Mouse (Mus musculus) CH12.LX (cell line): ENCODE measurements at regions not wholly inside any gene's neighbourhood (a gene's known extent, or its start where the extent isn't known, plus 50 kb on each side); places are given as distances from the start of the nearest gene placed in this dataset.

Source experiments
- DNase-seq: peaks from one replicate; pipeline ENCODE4 v3.0.0-alpha.2; 2013; ENCODE audit errors: extremely low read depth
- H3K27ac ChIP-seq: 2 replicates; pipeline ENCODE4 v1.5.1; 2012; ENCODE audit warnings: low read depth, mild to moderate bottlenecking, control low read depth, moderate library complexity; ENCODE audit not compliant: insufficient read depth
- H3K27me3 ChIP-seq: replicated peaks from 2 replicates; pipeline ENCODE3; 2012; ENCODE audit warnings: inconsistent platforms
- H3K36me3 ChIP-seq, 2 experiments: replicated peaks in 1 of 2; 2 replicates each; pipeline versions ENCODE3 to v1.6.1; 2012; ENCODE audit warnings: inconsistent platforms in 1 of 2, low read length in 1 of 2, mild to moderate bottlenecking in 1 of 2, mixed read lengths in 1 of 2, moderate library complexity in 1 of 2; ENCODE audit not compliant: control insufficient read depth in 1 of 2, insufficient read depth in 1 of 2
- H3K4me1 ChIP-seq, 2 experiments: 2 replicates each; pipeline ENCODE4 v1.6.1; 2012; ENCODE audit warnings: inconsistent platforms in 1 of 2, moderate library complexity in 1 of 2; ENCODE audit not compliant: insufficient read depth in 2 of 2, control insufficient read depth in 1 of 2
- H3K4me2 ChIP-seq: 2 replicates; pipeline ENCODE4 v1.6.1; 2012; ENCODE audit warnings: low read depth, mild to moderate bottlenecking, control low read depth; ENCODE audit not compliant: poor library complexity, insufficient read depth, severe bottlenecking
- H3K4me3 ChIP-seq, 3 experiments: fragments of 150-350 bp in 1 of 3; sonication (generic) in 1 of 3; replicated peaks in 1 of 3; 2 replicates each; pipeline versions ENCODE3 to v1.5.1; 2011 to 2012; ENCODE audit warnings: low read depth in 2 of 3, low read length in 2 of 3, mild to moderate bottlenecking in 2 of 3, moderate library complexity in 2 of 3, control low read depth in 1 of 3, improper control_type of control experiment in 1 of 3, inconsistent platforms in 1 of 3, mixed read lengths in 1 of 3; ENCODE audit not compliant: poor library complexity in 1 of 3
- H3K79me2 ChIP-seq: replicated peaks from 2 replicates; pipeline ENCODE4 v1.6.1; 2012; ENCODE audit warnings: mild to moderate bottlenecking, moderate library complexity; ENCODE audit not compliant: control insufficient read depth, poor library complexity, insufficient read depth, severe bottlenecking; ENCODE audit errors: extremely low read depth
- H3K9ac ChIP-seq: 2 replicates; pipeline ENCODE4 v1.6.1; 2012; ENCODE audit warnings: low read depth, mild to moderate bottlenecking, control low read depth, moderate library complexity; ENCODE audit not compliant: insufficient read depth
- H3K9me3 ChIP-seq: replicated peaks from 2 replicates; pipeline ENCODE3; 2012; ENCODE audit warnings: low read length, inconsistent platforms, mixed read lengths
- BHLHE40 ChIP-seq: IDR thresholded peaks from 2 replicates; pipeline ENCODE4 v1.6.1; 2011; ENCODE audit warnings: mild to moderate bottlenecking, low read depth, low read length, improper control_type of control experiment
- CHD1 ChIP-seq: IDR thresholded peaks from 2 replicates; pipeline ENCODE4 v1.6.1; 2012; ENCODE audit warnings: low read depth, low read length, improper control_type of control experiment, inconsistent platforms
- CHD2 ChIP-seq: IDR thresholded peaks from 2 replicates; pipeline ENCODE4 v1.6.1; 2011; ENCODE audit warnings: low read length, improper control_type of control experiment
- CTCF ChIP-seq, 2 experiments: IDR thresholded peaks in 1 of 2; conservative IDR thresholded peaks in 1 of 2; 2 replicates each; pipeline ENCODE4 v1.5.1; 2011 to 2012; ENCODE audit warnings: low read depth in 2 of 2, low read length in 2 of 2, improper control_type of control experiment in 1 of 2, inconsistent platforms in 1 of 2, mild to moderate bottlenecking in 1 of 2, moderate library complexity in 1 of 2
- E2F4 ChIP-seq: IDR thresholded peaks from 2 replicates; pipeline ENCODE4 v1.6.1; 2011; ENCODE audit warnings: low read depth, low read length, improper control_type of control experiment; ENCODE audit not compliant: insufficient replicate concordance
- EP300 ChIP-seq: IDR thresholded peaks from 2 replicates; pipeline ENCODE4 v1.6.1; 2011; ENCODE audit warnings: low read length, improper control_type of control experiment
- ETS1 ChIP-seq: conservative IDR thresholded peaks from 2 replicates; pipeline ENCODE4 v1.6.1; 2012; ENCODE audit warnings: low read depth, mild to moderate bottlenecking, inconsistent platforms, low read length, improper control_type of control experiment, moderate library complexity
- IRF4 ChIP-seq: IDR thresholded peaks from 2 replicates; pipeline ENCODE4 v1.6.1; 2014; ENCODE audit warnings: low read depth, mild to moderate bottlenecking, inconsistent platforms, low read length, improper control_type of control experiment
- JUND ChIP-seq: conservative IDR thresholded peaks from 2 replicates; pipeline ENCODE4 v1.6.1; 2011; ENCODE audit warnings: low read depth, low read length, improper control_type of control experiment
- MAZ ChIP-seq: IDR thresholded peaks from 2 replicates; pipeline ENCODE4 v1.6.1; 2012; ENCODE audit warnings: low read depth, mild to moderate bottlenecking, inconsistent platforms, low read length, improper control_type of control experiment, moderate library complexity
- MXI1 ChIP-seq: IDR thresholded peaks from 2 replicates; pipeline ENCODE4 v1.6.1; 2011; ENCODE audit warnings: mild to moderate bottlenecking, low read depth, low read length, improper control_type of control experiment
- MYC ChIP-seq: IDR thresholded peaks from 2 replicates; pipeline ENCODE4 v1.6.1; 2011; ENCODE audit warnings: low read depth, mild to moderate bottlenecking, improper control_type of control experiment, low read length
- NRF1 ChIP-seq: IDR thresholded peaks from 2 replicates; pipeline ENCODE4 v1.6.1; 2014; ENCODE audit warnings: low read depth, mild to moderate bottlenecking, inconsistent platforms, low read length, improper control_type of control experiment, moderate library complexity
- PAX5 ChIP-seq: IDR thresholded peaks from 2 replicates; pipeline ENCODE4 v1.6.1; 2012; ENCODE audit warnings: low read length, inconsistent platforms, mixed read lengths
- POLR2A ChIP-seq: IDR thresholded peaks from 2 replicates; pipeline ENCODE4 v1.6.1; 2011; ENCODE audit warnings: low read depth, mild to moderate bottlenecking, improper control_type of control experiment, low read length
- POLR2AphosphoS2 ChIP-seq: IDR thresholded peaks from 2 replicates; pipeline ENCODE4 v1.6.1; 2011; ENCODE audit warnings: low read depth, low read length, improper control_type of control experiment
- RAD21 ChIP-seq: IDR thresholded peaks from 2 replicates; pipeline ENCODE4 v1.6.1; 2011; ENCODE audit warnings: low read depth, mild to moderate bottlenecking, low read length, improper control_type of control experiment, moderate library complexity
- SIN3A ChIP-seq: IDR thresholded peaks from 2 replicates; pipeline ENCODE4 v1.6.1; 2012; ENCODE audit warnings: low read length, improper control_type of control experiment, inconsistent platforms
- TBP ChIP-seq: conservative IDR thresholded peaks from 2 replicates; pipeline ENCODE4 v1.6.1; 2011; ENCODE audit warnings: low read depth, low read length, improper control_type of control experiment
- TCF12 ChIP-seq: IDR thresholded peaks from 2 replicates; pipeline ENCODE4 v1.6.1; 2014; ENCODE audit warnings: low read depth, mild to moderate bottlenecking, inconsistent platforms, low read length, improper control_type of control experiment
- USF2 ChIP-seq: conservative IDR thresholded peaks from 2 replicates; pipeline ENCODE4 v1.6.1; 2011; ENCODE audit warnings: low read depth, low read length, improper control_type of control experiment
- ZMIZ1 ChIP-seq: IDR thresholded peaks from 2 replicates; pipeline ENCODE4 v1.6.1; 2012; ENCODE audit warnings: low read depth, mild to moderate bottlenecking, inconsistent platforms, low read length, improper control_type of control experiment
- ZNF384 ChIP-seq: IDR thresholded peaks from 2 replicates; pipeline ENCODE4 v1.6.1; 2012; ENCODE audit warnings: low read depth, low read length, improper control_type of control experiment, inconsistent platforms
- dilution Hi-C: fragments of 300-500 bp; cut with MboI; formaldehyde crosslinking; loops from 2 replicates; pipeline ENCODE4 v1.14.3; 2020; ENCODE audit warnings: low sequenced_read_pairs; ENCODE audit not compliant: extremely low pct_unique_long_range_greater_than_20kb, extremely low pct_ligation_motif_present
- in situ Hi-C: fragments of 300-500 bp; cut with MboI; formaldehyde crosslinking; loops from 3 replicates; pipeline ENCODE4 v1.14.3; 2019; ENCODE audit warnings: low sequenced_read_pairs, low pct_ligation_motif_present, low pct_unique_long_range_greater_than_20kb, mixed read lengths

DNA sequence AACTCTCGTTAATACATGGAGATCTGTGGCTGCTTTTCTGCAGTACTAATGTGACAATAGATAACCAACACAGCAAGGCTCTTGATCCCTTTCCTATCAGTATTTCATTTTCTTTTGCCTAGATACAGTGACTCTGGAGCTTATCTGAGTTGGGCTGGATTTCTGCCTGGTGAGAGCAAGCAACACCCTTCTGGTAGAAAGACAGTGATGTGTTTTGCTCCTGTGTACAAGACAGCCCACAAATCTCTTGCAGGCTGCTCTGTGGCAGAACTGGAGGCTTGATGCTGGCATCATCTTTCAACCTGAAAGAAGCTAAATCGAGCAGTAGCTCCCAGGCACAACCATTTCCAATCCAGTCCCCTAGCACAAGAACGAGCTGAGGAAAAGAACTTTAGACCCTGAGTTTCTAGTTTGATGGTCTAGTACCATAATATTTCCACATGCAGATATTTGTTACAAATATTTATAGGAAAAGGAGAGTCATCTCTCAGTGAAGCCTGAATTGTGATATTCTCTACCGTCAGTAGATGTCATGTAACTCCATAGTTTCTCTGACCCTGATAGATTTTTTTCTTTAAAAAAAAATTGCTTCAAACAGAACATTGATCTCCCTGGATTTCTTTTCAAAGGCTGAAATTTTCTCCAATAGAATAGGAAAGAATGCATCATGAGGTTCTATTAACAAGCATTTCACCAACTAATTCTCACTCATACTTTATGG lies 1079.1 kb upstream of the Gm7489 start:
- H3K9me3 ChIP-seq, result no peaks in the 10 kb centered on the region
- in situ Hi-C loops, result no loop called here
- DNase-seq, result no peak

DNA sequence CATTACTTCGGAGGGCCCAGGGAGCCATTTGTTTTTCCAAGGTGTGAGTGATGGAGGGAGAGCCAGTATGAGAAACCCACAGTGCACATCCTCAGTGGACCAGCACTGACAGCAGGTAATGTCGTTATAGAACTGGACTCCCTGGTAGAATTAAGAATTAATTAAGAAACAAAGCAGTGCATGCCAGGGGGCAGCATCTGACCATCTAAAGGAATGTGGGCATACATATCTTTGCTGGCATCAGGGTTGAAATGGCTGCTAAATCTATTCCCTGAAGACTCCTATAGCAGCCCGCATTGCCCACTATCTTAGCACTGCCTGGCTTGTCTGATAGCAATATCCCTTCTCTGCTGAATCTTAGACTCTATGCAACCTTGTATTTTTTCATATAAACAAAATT lies 1076.1 kb upstream of the Gm7489 start:
- dilution Hi-C loops (no loop called here), in situ Hi-C loops (no loop called here)
- no peaks in the 10 kb centered on the region for H3K36me3 ChIP-seq
- no peak for DNase-seq
- peak in 1 of 2 experiments; percentile 15; a peak in 1 of 4 replicates for TF ChIP-seq CTCF (conservative IDR thresholded peaks at IDR 0.05 in 1 of 2, IDR thresholded peaks at IDR 0.05 in 1 of 2; ENCODE audit: low read depth in 2 of 2, low read length in 2 of 2)
- peak; percentile 14 for TF ChIP-seq RAD21
- no peak for TF ChIP-seq PAX5
- no peak overlapping the region for H3K9ac ChIP-seq
- no peaks in the 10 kb centered on the region for H3K79me2 ChIP-seq
- H3K4me3 ChIP-seq, result no peak overlapping the region
- no peaks in the 10 kb centered on the region for H3K9me3 ChIP-seq
- no peak overlapping the region for H3K27ac ChIP-seq
- no peaks in the 10 kb centered on the region for H3K27me3 ChIP-seq
- peaks cover 0 to 5% of the 10 kb centered on the region in 2 experiments; a peak in 1 of 4 replicates for H3K4me1 ChIP-seq
- H3K4me2 ChIP-seq, result no peak overlapping the region

More for the DNA sequence above, 1079.1 kb upstream of the Gm7489 start:
- H3K79me2 ChIP-seq, result no peaks in the 10 kb centered on the region
- no peaks in the 10 kb centered on the region for H3K27me3 ChIP-seq
- dilution Hi-C loops, result no loop called here
- no peak overlapping the region for H3K27ac ChIP-seq
- 0 out of 2 replicates have a peak overlapping the region, but pooled peaks have one; percentile 40 for H3K4me2 ChIP-seq
- no peaks in the 10 kb centered on the region for H3K36me3 ChIP-seq
- no peak overlapping the region for H3K9ac ChIP-seq
- TF ChIP-seq MYC, result no peak
- no peak for TF ChIP-seq CHD1
- TF ChIP-seq TCF12, result no peak
- no peak for TF ChIP-seq PAX5
- no peak for TF ChIP-seq TBP
- no peak for TF ChIP-seq ETS1
- TF ChIP-seq EP300, result no peak
- TF ChIP-seq MAZ, result no peak
- peak; percentile 77 for TF ChIP-seq ZNF384
- TF ChIP-seq BHLHE40, result no peak
- TF ChIP-seq POLR2AphosphoS2, result no peak
- TF ChIP-seq SIN3A, result no peak
- TF ChIP-seq NRF1, result no peak
- TF ChIP-seq JUND, result no peak
- TF ChIP-seq CHD2, result no peak
- no peak for TF ChIP-seq USF2
- 0 out of 4 replicates have a peak, but pooled peaks of 1 of the 2 experiments have one; percentile 10 for TF ChIP-seq CTCF (conservative IDR thresholded peaks at IDR 0.05 in 1 of 2, IDR thresholded peaks at IDR 0.05 in 1 of 2; ENCODE audit: low read depth in 2 of 2, low read length in 2 of 2)
- no peak for TF ChIP-seq ZMIZ1
- TF ChIP-seq POLR2A, result no peak
- TF ChIP-seq MXI1, result no peak
- TF ChIP-seq IRF4, result no peak
- no peak for TF ChIP-seq E2F4
- peak; percentile 26 for TF ChIP-seq RAD21
- H3K4me1 ChIP-seq, result peaks cover 0 to 5% of the 10 kb centered on the region in 2 experiments; a peak in 1 of 4 replicates
- H3K4me3 ChIP-seq, result no peak overlapping the region
